Mouse (Mus musculus): Measurements from ENCODE around the gene Atp2b4. TPM values are rescaled to one million over a fixed set of nuclear protein-coding genes. Genes with fewer than 3 reads are reported as not detected.

Gene Atp2b4
- 10.6 TPM for polyA plus RNA-seq (2014; fragmentation: Illumina TruSeq; extraction: RNeasy Lipid Tissue Mini Kit (QIAGEN cat#74804); ENCODE audit: low read depth, low replicate concordance)

DNA sequence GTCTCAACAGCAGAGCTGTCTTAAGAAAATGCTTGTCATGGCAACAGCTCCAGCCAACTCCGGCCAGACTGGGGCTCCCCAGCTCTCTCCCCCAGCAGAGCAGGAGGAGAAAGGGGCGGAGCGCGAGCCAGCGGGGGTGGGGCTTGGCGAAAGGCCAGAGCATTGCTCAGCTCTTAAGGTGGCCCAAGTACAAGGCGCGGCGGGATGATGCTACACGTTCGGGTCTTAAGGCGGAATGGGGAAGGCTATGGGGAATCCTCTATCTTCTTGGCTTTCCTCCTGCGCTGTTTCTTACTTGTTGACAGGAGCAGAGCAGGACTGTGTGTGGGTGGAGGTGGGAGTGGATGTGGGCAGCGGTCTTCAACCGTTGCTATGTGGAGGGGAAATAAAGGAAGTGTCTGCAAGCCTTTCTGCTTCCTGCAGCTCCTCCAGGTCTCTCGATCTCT, at the start of gene Atp2b4:
TSS of gene Atp2b4 (minus strand) at position 94 of the 446 bp plus-strand sequence.

DNA sequence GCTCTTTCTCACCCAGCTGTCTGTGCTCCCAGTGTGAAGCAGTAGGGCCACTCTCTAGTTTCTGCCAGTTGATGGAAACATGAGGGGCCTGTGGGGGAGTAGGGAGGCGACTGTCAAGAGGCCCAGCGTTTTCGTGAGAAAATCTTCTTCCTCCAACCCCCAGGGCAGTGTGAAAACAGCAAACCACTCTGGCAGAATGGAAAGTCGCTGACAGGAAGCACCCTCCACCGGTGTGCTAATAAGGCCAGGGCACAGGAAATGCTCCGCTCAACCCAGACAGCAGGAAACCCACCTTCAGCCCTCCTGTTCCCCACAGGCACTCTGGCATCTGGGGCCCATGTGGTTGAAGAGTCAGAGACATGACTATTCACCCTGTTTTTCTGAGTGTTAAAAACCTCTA, 110.9 kb downstream of the Atp2b4 start, which contains the start of gene Lax1:
TSS of gene Lax1 (minus strand) at position 212 of the 400 bp plus-strand sequence.

DNA sequence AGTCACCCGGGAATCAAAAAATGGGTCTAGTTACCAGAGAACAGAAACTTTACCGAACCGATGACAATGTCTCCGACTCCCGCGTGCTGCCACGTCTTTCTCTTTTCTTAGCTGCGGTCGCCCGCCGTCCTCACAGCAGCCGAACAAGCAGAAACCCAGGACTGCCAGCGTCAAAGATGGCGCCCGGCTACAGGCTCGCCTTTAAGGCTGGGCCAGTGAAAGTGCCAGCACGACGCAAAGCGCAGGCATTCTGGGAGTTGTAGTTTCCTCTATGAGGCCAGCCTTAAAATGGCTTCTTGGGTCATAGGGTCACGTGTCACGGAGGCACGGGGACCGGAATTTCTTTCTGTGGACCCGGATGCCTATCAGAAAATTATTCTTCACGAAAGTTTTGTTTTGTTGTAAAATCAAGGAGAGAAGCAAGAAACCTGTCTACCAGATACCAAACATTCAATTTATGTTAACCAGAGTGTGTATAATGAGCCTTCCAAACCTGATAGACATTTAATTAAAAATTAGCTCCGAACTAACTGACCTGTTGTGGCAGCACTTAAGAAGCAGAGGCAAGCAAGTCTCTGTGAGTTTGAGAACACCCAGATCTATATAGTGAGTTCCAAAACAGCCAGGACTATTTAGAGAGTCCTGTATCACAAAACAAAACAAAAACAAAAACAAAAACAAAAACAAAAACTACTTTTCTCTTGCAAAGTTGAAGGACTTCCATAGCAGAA, 139.5 kb downstream of the Atp2b4 start, which contains the start of gene Gm38394:
TSS of gene Gm38394 (minus strand) at position 116 of the 731 bp plus-strand sequence.

DNA sequence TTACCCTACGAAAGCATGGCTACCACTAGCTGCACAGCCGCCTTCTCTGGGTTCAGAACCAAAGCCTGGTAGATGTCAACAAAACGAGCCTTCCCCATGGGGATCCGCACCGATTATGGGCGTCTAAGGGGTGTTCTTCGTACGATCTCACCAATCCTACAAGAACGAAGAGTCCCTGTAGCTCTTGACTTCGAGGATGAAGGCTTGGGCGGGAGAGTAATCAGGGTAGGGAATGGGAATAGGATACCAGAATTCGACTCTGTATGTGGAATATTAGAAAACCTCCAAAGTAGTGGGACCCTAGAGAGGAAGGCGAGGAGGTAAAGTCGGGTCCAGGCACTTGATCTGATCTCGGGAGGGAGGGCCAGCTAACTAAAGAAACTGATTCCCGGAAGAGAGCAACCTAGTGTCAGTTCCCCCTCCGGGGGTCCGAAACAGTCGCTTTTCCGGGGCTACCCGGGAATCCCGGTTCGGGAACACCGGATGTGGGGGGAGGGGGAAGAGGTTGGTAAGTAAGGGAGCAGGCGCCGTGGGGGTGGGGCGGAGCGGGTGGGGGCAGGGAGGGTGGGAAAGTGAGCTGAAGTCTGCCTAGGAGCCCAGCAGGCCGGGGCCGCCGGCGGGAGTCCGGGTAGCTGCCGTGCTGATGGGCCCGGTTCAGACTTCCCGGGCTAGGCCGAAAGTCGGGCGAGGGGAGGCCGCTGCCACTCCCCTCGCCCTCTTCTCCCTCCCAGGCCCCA, 140.2 kb downstream of the Atp2b4 start, which contains the start of gene Zbed6:
TSS of gene Zbed6 (minus strand) at position 420 of the 737 bp plus-strand sequence.

Other genes with a start within 250 kb of the Atp2b4 start
- gene Snrpe, start 190.8 kb downstream of the Atp2b4 start, polyA plus RNA-seq (2014; fragmentation: Illumina TruSeq; extraction: RNeasy Lipid Tissue Mini Kit (QIAGEN cat#74804); ENCODE audit: low read depth, low replicate concordance), result 357 TPM
- 22.8 TPM for gene Zbed6, start 140.2 kb downstream of the Atp2b4 start, polyA plus RNA-seq (2014; fragmentation: Illumina TruSeq; extraction: RNeasy Lipid Tissue Mini Kit (QIAGEN cat#74804); ENCODE audit: low read depth, low replicate concordance)
- 14.4 TPM for gene Gm38394, start 139.7 kb downstream of the Atp2b4 start, polyA plus RNA-seq (2014; fragmentation: Illumina TruSeq; extraction: RNeasy Lipid Tissue Mini Kit (QIAGEN cat#74804); ENCODE audit: low read depth, low replicate concordance)
- gene Lax1, start 110.9 kb downstream of the Atp2b4 start, polyA plus RNA-seq (2014; fragmentation: Illumina TruSeq; extraction: RNeasy Lipid Tissue Mini Kit (QIAGEN cat#74804); ENCODE audit: low read depth, low replicate concordance), result not detected
- 0.36 TPM for gene Optc, start 107.0 kb upstream of the Atp2b4 start, polyA plus RNA-seq (2014; fragmentation: Illumina TruSeq; extraction: RNeasy Lipid Tissue Mini Kit (QIAGEN cat#74804); ENCODE audit: low read depth, low replicate concordance)
- gene Prelp, start 120.4 kb upstream of the Atp2b4 start, polyA plus RNA-seq (2014; fragmentation: Illumina TruSeq; extraction: RNeasy Lipid Tissue Mini Kit (QIAGEN cat#74804); ENCODE audit: low read depth, low replicate concordance), result 10.8 TPM
- 2.1 TPM for gene Fmod, start 236.2 kb upstream of the Atp2b4 start, polyA plus RNA-seq (2014; fragmentation: Illumina TruSeq; extraction: RNeasy Lipid Tissue Mini Kit (QIAGEN cat#74804); ENCODE audit: low read depth, low replicate concordance)